Mouse (Mus musculus) limb, embryonic 14.5 days (tissue): ENCODE results near the gene Srms. TPM values are rescaled to one million over a fixed set of nuclear protein-coding genes. Genes with fewer than 3 reads are reported as not detected.
A peak's percentile ranks its signal among the peaks of the same experiment; 100 is the strongest.
"Not testable (repeated sequence)": the region's sequence is repeated elsewhere in the genome, so short reads cannot be mapped to it uniquely, and the experiment has no call there.

Experiments
- ATAC-seq: fragments of 200-750 bp; cut with Nextera tagmentation; 2 replicates; pipeline ENCODE4 v1.8.0; 2017; ENCODE audit warnings: low read depth, moderate number of reproducible peaks, moderate TSS enrichment; ENCODE audit not compliant: low FRiP score
- DNase-seq: peaks from one replicate; pipeline ENCODE4 v3.0.0-alpha.2; 2015; ENCODE audit warnings: low spot score
- H3K27ac ChIP-seq: fragments of 300-500 bp; sonication (generic); replicated peaks from 2 replicates; pipeline ENCODE4 v1.5.1; 2014; ENCODE audit warnings: low read depth, mild to moderate bottlenecking, low read length, moderate library complexity, mixed read lengths
- H3K27me3 ChIP-seq: fragments of 300-500 bp; sonication (generic); 2 replicates; pipeline ENCODE4 v1.6.1; 2014; ENCODE audit warnings: low read length, mixed read lengths; ENCODE audit not compliant: control insufficient read depth, insufficient read depth
- H3K36me3 ChIP-seq: fragments of 300-500 bp; sonication (generic); 2 replicates; pipeline ENCODE4 v1.6.1; 2014; ENCODE audit warnings: mild to moderate bottlenecking, low read length, moderate library complexity, mixed read lengths; ENCODE audit not compliant: control insufficient read depth, insufficient read depth
- H3K4me1 ChIP-seq: fragments of 300-500 bp; sonication (generic); 2 replicates; pipeline ENCODE4 v1.6.1; 2014; ENCODE audit warnings: antibody characterized with exemption, low read length, mixed read lengths; ENCODE audit not compliant: control insufficient read depth, insufficient read depth
- H3K4me2 ChIP-seq: fragments of 300-500 bp; sonication (generic); replicated peaks from 2 replicates; pipeline ENCODE4 v1.6.1; 2014; ENCODE audit warnings: low read depth, mild to moderate bottlenecking, low read length, moderate library complexity; ENCODE audit not compliant: severe bottlenecking
- H3K4me3 ChIP-seq: fragments of 300-500 bp; sonication (generic); replicated peaks from 2 replicates; pipeline ENCODE4 v1.5.1; 2014; ENCODE audit warnings: low read length
- H3K9ac ChIP-seq: fragments of 300-500 bp; sonication (generic); 2 replicates; pipeline ENCODE4 v1.6.1; 2014; ENCODE audit warnings: mild to moderate bottlenecking, low read depth, low read length, moderate library complexity; ENCODE audit not compliant: severe bottlenecking
- H3K9me3 ChIP-seq: fragments of 300-500 bp; sonication (generic); 2 replicates; pipeline ENCODE4 v1.6.1; 2016; ENCODE audit warnings: low read length; ENCODE audit not compliant: control insufficient read depth
- POLR2A ChIP-seq: fragments of 200-500 bp; IDR thresholded peaks from 2 replicates; pipeline ENCODE4 v1.8.0; 2012; ENCODE audit warnings: inconsistent platforms, mild to moderate bottlenecking, moderate library complexity, borderline replicate concordance; ENCODE audit not compliant: insufficient read depth, insufficient read length; ENCODE audit errors: extremely low read depth
- WGBS: fragments of 180-500 bp; shearing (Covaris S2); extraction: QIAGEN DNeasy Blood & Tissue Kit; methylation state at CpG from one replicate; pipeline ENCODE4 v1.1.7; 2014; 5-methylcytosine and 5-hydroxymethylcytosine counted together
- polyA plus RNA-seq, 2 experiments: library from polyadenylated mRNA; depleted of rRNA in 1 of 2; stranded (reverse) in 1 of 2; unstranded in 1 of 2; fragments of >200 nt; fragmentation: Nextera tagmentation in 1 of 2; extraction: Ambion mirVana in 1 of 2; gene quantifications; 2 replicates each; pipeline versions ENCODE4 v1.2.1 to v1.2.3; 2012 to 2014

Gene Srms
- polyA plus RNA-seq, 2 experiments: 0.13 TPM; not detected in 1

DNA sequence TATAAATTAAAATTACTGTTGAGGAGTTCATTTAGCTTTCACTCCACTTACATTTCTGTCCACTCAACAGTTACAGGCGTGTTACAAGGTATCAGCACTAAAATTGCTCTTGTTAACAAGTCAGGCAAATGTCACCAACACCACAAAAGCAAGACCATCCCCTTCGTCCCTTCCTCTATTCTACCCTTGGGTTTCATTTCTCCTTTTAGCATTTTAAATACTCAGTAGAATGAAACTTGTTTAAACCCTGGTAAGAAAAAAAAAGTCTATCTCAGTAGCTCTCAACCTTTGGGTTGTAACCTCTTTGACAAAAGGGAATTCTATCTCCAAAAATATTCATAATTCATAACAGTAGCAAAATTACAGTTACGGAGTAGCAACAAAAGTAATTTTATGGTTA lies 19.9 kb downstream of the Srms start:
- Histone ChIP-seq H3K9me3 (no peaks in the 10 kb centered on the region), H3K9ac (no peak overlapping the region), H3K4me3 (no peak overlapping the region), H3K4me1 (peaks cover 8% of the 10 kb centered on the region; the same call in 1 of the 2 replicates), H3K36me3 (peaks cover 12% of the 10 kb centered on the region; the same call in 1 of the 2 replicates), H3K27me3 (no peaks in the 10 kb centered on the region), H3K27ac (no peak overlapping the region), H3K4me2 (no peak overlapping the region)
- ATAC-seq (no peak), DNase-seq (no peak)
- WGBS: 66% methylated on average over 3 of the region's 3 CpGs
- no peak for TF ChIP-seq POLR2A

- H3K9me3 ChIP-seq: no peaks in the 10 kb centered on the region
- DNase-seq: no peak
- no peak overlapping the region for H3K9ac ChIP-seq
- H3K36me3 ChIP-seq: peaks cover 12% of the 10 kb centered on the region; the same call in 1 of the 2 replicates
- H3K27ac ChIP-seq: no peak overlapping the region
- TF ChIP-seq POLR2A: no peak
- 69% methylated on average over 4 of the region's 4 CpGs for WGBS
- no peak overlapping the region for H3K4me3 ChIP-seq
- ATAC-seq: no peak
- H3K27me3 ChIP-seq: no peaks in the 10 kb centered on the region
- no peak overlapping the region for H3K4me2 ChIP-seq
- H3K4me1 ChIP-seq: peaks cover 8% of the 10 kb centered on the region; the same call in 1 of the 2 replicates
Observed at GRCm38 (mm10) chr2:181191936-181192335, 21.0 kb downstream of the Srms start.

DNA sequence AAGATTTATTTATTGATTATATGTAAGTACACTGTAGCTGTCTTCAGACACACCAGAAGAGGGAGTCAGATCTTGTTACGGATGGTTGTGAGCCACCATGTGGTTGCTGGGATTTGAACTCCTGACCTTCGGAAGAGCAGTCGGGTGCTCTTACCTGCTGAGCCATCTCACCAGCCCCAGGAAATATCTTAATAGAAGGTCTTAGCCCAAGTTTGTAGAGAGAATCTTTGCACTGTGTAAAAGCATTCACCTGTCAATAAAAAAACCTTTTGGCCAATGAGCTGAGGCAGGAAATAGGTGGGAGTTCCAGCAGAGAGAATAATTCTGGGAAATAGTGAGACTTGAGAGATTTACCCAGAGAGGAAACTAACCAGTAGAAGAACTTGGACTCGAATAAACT lies 21.6 kb downstream of the Srms start:
- not testable (repeated sequence) for H3K9me3 ChIP-seq, H3K4me3 ChIP-seq, ATAC-seq, H3K4me1 ChIP-seq, H3K4me2 ChIP-seq, DNase-seq, H3K27me3 ChIP-seq, H3K9ac ChIP-seq, H3K27ac ChIP-seq
- WGBS: 75% methylated on average over 3 of the region's 4 CpGs
- H3K36me3 ChIP-seq: peaks cover 12% of the 10 kb centered on the region; the same call in 1 of the 2 replicates

GRCm38 (mm10) chr2:181189321-181189720 lies 23.7 kb downstream of the Srms start:
- no peaks in the 10 kb centered on the region for H3K9me3 ChIP-seq
- H3K36me3 ChIP-seq: peaks cover 12% of the 10 kb centered on the region; the same call in 1 of the 2 replicates
- ATAC-seq (no peak), DNase-seq (peak; percentile 3)
- peaks cover 8% of the 10 kb centered on the region; the same call in 1 of the 2 replicates for H3K4me1 ChIP-seq
- no peak overlapping the region for H3K9ac ChIP-seq
- no peak overlapping the region for H3K4me3 ChIP-seq
- H3K27me3 ChIP-seq: no peaks in the 10 kb centered on the region
- TF ChIP-seq POLR2A: no peak
- no peak overlapping the region for H3K27ac ChIP-seq
- no peak overlapping the region for H3K4me2 ChIP-seq
- WGBS: 90% methylated on average over 1 of the region's 1 CpGs

- no peak for ATAC-seq
- no peak overlapping the region for H3K9ac ChIP-seq
- H3K9me3 ChIP-seq: no peaks in the 10 kb centered on the region
- no peak for TF ChIP-seq POLR2A
- peak overlapping the region; percentile 66; the same call in 1 of the 2 replicates for H3K4me2 ChIP-seq
- H3K27me3 ChIP-seq: no peaks in the 10 kb centered on the region
- WGBS: 36% methylated on average over 2 of the region's 2 CpGs
- no peak overlapping the region; the same call in 1 of the 2 replicates for H3K4me3 ChIP-seq
- no peak overlapping the region for H3K27ac ChIP-seq
- peaks cover 8% of the 10 kb centered on the region; the same call in 1 of the 2 replicates for H3K4me1 ChIP-seq
- DNase-seq: no peak
- peaks cover 12% of the 10 kb centered on the region; the same call in 1 of the 2 replicates for H3K36me3 ChIP-seq
Observed at GRCm38 (mm10) chr2:181188681-181189080, 24.3 kb downstream of the Srms start.
